Mouse (Mus musculus) CH12.LX (cell line): ENCODE data around the gene Llcfc1. TPM values are rescaled to one million over a fixed set of nuclear protein-coding genes. Genes with fewer than 3 reads are reported as not detected.

Experiments used
- DNase-seq: peaks from one replicate; pipeline ENCODE4 v3.0.0-alpha.2; 2013; ENCODE audit errors: extremely low read depth
- H3K27ac ChIP-seq: 2 replicates; pipeline ENCODE4 v1.5.1; 2012; ENCODE audit warnings: low read depth, mild to moderate bottlenecking, control low read depth, moderate library complexity; ENCODE audit not compliant: insufficient read depth
- H3K27me3 ChIP-seq: replicated peaks from 2 replicates; pipeline ENCODE3; 2012; ENCODE audit warnings: inconsistent platforms
- H3K36me3 ChIP-seq, 2 experiments: replicated peaks in 1 of 2; 2 replicates each; pipeline versions ENCODE3 to v1.6.1; 2012; ENCODE audit warnings: inconsistent platforms in 1 of 2, low read length in 1 of 2, mild to moderate bottlenecking in 1 of 2, mixed read lengths in 1 of 2, moderate library complexity in 1 of 2; ENCODE audit not compliant: control insufficient read depth in 1 of 2, insufficient read depth in 1 of 2
- H3K4me1 ChIP-seq, 2 experiments: 2 replicates each; pipeline ENCODE4 v1.6.1; 2012; ENCODE audit warnings: inconsistent platforms in 1 of 2, moderate library complexity in 1 of 2; ENCODE audit not compliant: insufficient read depth in 2 of 2, control insufficient read depth in 1 of 2
- H3K4me2 ChIP-seq: 2 replicates; pipeline ENCODE4 v1.6.1; 2012; ENCODE audit warnings: low read depth, mild to moderate bottlenecking, control low read depth; ENCODE audit not compliant: poor library complexity, insufficient read depth, severe bottlenecking
- H3K4me3 ChIP-seq, 3 experiments: fragments of 150-350 bp in 1 of 3; sonication (generic) in 1 of 3; replicated peaks in 1 of 3; 2 replicates each; pipeline versions ENCODE3 to v1.5.1; 2011 to 2012; ENCODE audit warnings: low read depth in 2 of 3, low read length in 2 of 3, mild to moderate bottlenecking in 2 of 3, moderate library complexity in 2 of 3, control low read depth in 1 of 3, improper control_type of control experiment in 1 of 3, inconsistent platforms in 1 of 3, mixed read lengths in 1 of 3; ENCODE audit not compliant: poor library complexity in 1 of 3
- H3K79me2 ChIP-seq: replicated peaks from 2 replicates; pipeline ENCODE4 v1.6.1; 2012; ENCODE audit warnings: mild to moderate bottlenecking, moderate library complexity; ENCODE audit not compliant: control insufficient read depth, poor library complexity, insufficient read depth, severe bottlenecking; ENCODE audit errors: extremely low read depth
- H3K9ac ChIP-seq: 2 replicates; pipeline ENCODE4 v1.6.1; 2012; ENCODE audit warnings: low read depth, mild to moderate bottlenecking, control low read depth, moderate library complexity; ENCODE audit not compliant: insufficient read depth
- H3K9me3 ChIP-seq: replicated peaks from 2 replicates; pipeline ENCODE3; 2012; ENCODE audit warnings: low read length, inconsistent platforms, mixed read lengths
- BHLHE40 ChIP-seq: IDR thresholded peaks from 2 replicates; pipeline ENCODE4 v1.6.1; 2011; ENCODE audit warnings: mild to moderate bottlenecking, low read depth, low read length, improper control_type of control experiment
- CHD2 ChIP-seq: IDR thresholded peaks from 2 replicates; pipeline ENCODE4 v1.6.1; 2011; ENCODE audit warnings: low read length, improper control_type of control experiment
- CTCF ChIP-seq, 2 experiments: IDR thresholded peaks in 1 of 2; conservative IDR thresholded peaks in 1 of 2; 2 replicates each; pipeline ENCODE4 v1.5.1; 2011 to 2012; ENCODE audit warnings: low read depth in 2 of 2, low read length in 2 of 2, improper control_type of control experiment in 1 of 2, inconsistent platforms in 1 of 2, mild to moderate bottlenecking in 1 of 2, moderate library complexity in 1 of 2
- ELF1 ChIP-seq: IDR thresholded peaks from 2 replicates; pipeline ENCODE4 v1.6.1; 2014; ENCODE audit warnings: low read depth, mild to moderate bottlenecking, inconsistent platforms, low read length, improper control_type of control experiment
- ETS1 ChIP-seq: conservative IDR thresholded peaks from 2 replicates; pipeline ENCODE4 v1.6.1; 2012; ENCODE audit warnings: low read depth, mild to moderate bottlenecking, inconsistent platforms, low read length, improper control_type of control experiment, moderate library complexity
- HCFC1 ChIP-seq: IDR thresholded peaks from 2 replicates; pipeline ENCODE4 v1.6.1; 2012; ENCODE audit warnings: low read depth, mild to moderate bottlenecking, inconsistent platforms, low read length, improper control_type of control experiment
- IRF4 ChIP-seq: IDR thresholded peaks from 2 replicates; pipeline ENCODE4 v1.6.1; 2014; ENCODE audit warnings: low read depth, mild to moderate bottlenecking, inconsistent platforms, low read length, improper control_type of control experiment
- KAT2A ChIP-seq: IDR thresholded peaks from 2 replicates; pipeline ENCODE4 v1.6.1; 2012; ENCODE audit warnings: low read length, improper control_type of control experiment, inconsistent platforms; ENCODE audit not compliant: insufficient replicate concordance
- MAZ ChIP-seq: IDR thresholded peaks from 2 replicates; pipeline ENCODE4 v1.6.1; 2012; ENCODE audit warnings: low read depth, mild to moderate bottlenecking, inconsistent platforms, low read length, improper control_type of control experiment, moderate library complexity
- MEF2A ChIP-seq: IDR thresholded peaks from 2 replicates; pipeline ENCODE4 v1.6.1; 2014; ENCODE audit warnings: low read depth, mild to moderate bottlenecking, inconsistent platforms, low read length, improper control_type of control experiment, borderline replicate concordance
- POLR2A ChIP-seq: IDR thresholded peaks from 2 replicates; pipeline ENCODE4 v1.6.1; 2011; ENCODE audit warnings: low read depth, mild to moderate bottlenecking, improper control_type of control experiment, low read length
- RAD21 ChIP-seq: IDR thresholded peaks from 2 replicates; pipeline ENCODE4 v1.6.1; 2011; ENCODE audit warnings: low read depth, mild to moderate bottlenecking, low read length, improper control_type of control experiment, moderate library complexity
- SIN3A ChIP-seq: IDR thresholded peaks from 2 replicates; pipeline ENCODE4 v1.6.1; 2012; ENCODE audit warnings: low read length, improper control_type of control experiment, inconsistent platforms
- TBP ChIP-seq: conservative IDR thresholded peaks from 2 replicates; pipeline ENCODE4 v1.6.1; 2011; ENCODE audit warnings: low read depth, low read length, improper control_type of control experiment
- UBTF ChIP-seq: IDR thresholded peaks from 2 replicates; pipeline ENCODE4 v1.6.1; 2012; ENCODE audit warnings: low read depth, mild to moderate bottlenecking, inconsistent platforms, low read length, improper control_type of control experiment, moderate library complexity
- USF1 ChIP-seq: IDR thresholded peaks from 2 replicates; pipeline ENCODE4 v1.6.1; 2014; ENCODE audit warnings: low read depth, mild to moderate bottlenecking, inconsistent platforms, low read length, improper control_type of control experiment
- USF2 ChIP-seq: conservative IDR thresholded peaks from 2 replicates; pipeline ENCODE4 v1.6.1; 2011; ENCODE audit warnings: low read depth, low read length, improper control_type of control experiment
- ZMIZ1 ChIP-seq: IDR thresholded peaks from 2 replicates; pipeline ENCODE4 v1.6.1; 2012; ENCODE audit warnings: low read depth, mild to moderate bottlenecking, inconsistent platforms, low read length, improper control_type of control experiment
- dilution Hi-C: fragments of 300-500 bp; cut with MboI; formaldehyde crosslinking; loops from 2 replicates; pipeline ENCODE4 v1.14.3; 2020; ENCODE audit warnings: low sequenced_read_pairs; ENCODE audit not compliant: extremely low pct_unique_long_range_greater_than_20kb, extremely low pct_ligation_motif_present
- in situ Hi-C: fragments of 300-500 bp; cut with MboI; formaldehyde crosslinking; loops from 3 replicates; pipeline ENCODE4 v1.14.3; 2019; ENCODE audit warnings: low sequenced_read_pairs, low pct_ligation_motif_present, low pct_unique_long_range_greater_than_20kb, mixed read lengths
- polyA plus RNA-seq: library from polyadenylated mRNA; unstranded; fragments of >175 nt; gene quantifications from 2 replicates; pipeline ENCODE4 v1.2.1, GENCODE M21; 2012; ENCODE audit warnings: low read depth; ENCODE audit not compliant: insufficient read length
- total RNA-seq, 2 experiments: library from RNA; depleted of rRNA; stranded (reverse); fragments of 300-350 nt in 1 of 2; fragments of >200 nt in 1 of 2; gene quantifications; 2 replicates each; pipeline ENCODE4 v1.2.3; 2012 to 2014

Llcfc1 gene
- total and polyA plus RNA-seq, 3 experiments, result not detected

GRCm38 (mm10) chr6:41676530-41676929 lies 7.7 kb upstream of the Llcfc1 start:
- no peak overlapping the region for H3K4me2 ChIP-seq
- no peak overlapping the region for H3K9ac ChIP-seq
- no peak for TF ChIP-seq USF1
- TF ChIP-seq BHLHE40, result no peak
- no peak for TF ChIP-seq IRF4
- no peak for TF ChIP-seq ETS1
- no peak for TF ChIP-seq UBTF
- no peak for TF ChIP-seq MEF2A
- TF ChIP-seq POLR2A, result no peak
- H3K4me3 ChIP-seq, result no peak overlapping the region
- no peaks in the 10 kb centered on the region for H3K4me1 ChIP-seq
- DNase-seq, result no peak
- no peak overlapping the region for H3K27ac ChIP-seq
- no peaks in the 10 kb centered on the region for H3K36me3 ChIP-seq
- in situ Hi-C loops, result no loop called here
- H3K27me3 ChIP-seq, result no peaks in the 10 kb centered on the region
- no peaks in the 10 kb centered on the region for H3K9me3 ChIP-seq
- H3K79me2 ChIP-seq, result no peaks in the 10 kb centered on the region
- dilution Hi-C loops, result no loop called here

- no peaks in the 10 kb centered on the region for H3K36me3 ChIP-seq
- no peak within 1 kb of the TSS for H3K9ac ChIP-seq
- DNase-seq, result no peak
- no peak within 1 kb of the TSS for H3K4me3 ChIP-seq
- in situ Hi-C loops, result no loop called here
- dilution Hi-C loops, result no loop called here
- H3K9me3 ChIP-seq, result no peaks in the 10 kb centered on the region
- no peaks in the 10 kb centered on the region for H3K4me1 ChIP-seq
- TF ChIP-seq CHD2, result no peak
- TF ChIP-seq ELF1, result no peak
- no peak for TF ChIP-seq IRF4
- no peak for TF ChIP-seq CTCF (conservative IDR thresholded peaks at IDR 0.05 in 1 of 2, IDR thresholded peaks at IDR 0.05 in 1 of 2; ENCODE audit: low read depth in 2 of 2, low read length in 2 of 2)
- TF ChIP-seq RAD21, result no peak
- no peak for TF ChIP-seq TBP
- no peak for TF ChIP-seq ZMIZ1
- no peak for TF ChIP-seq UBTF
- TF ChIP-seq USF2, result no peak
- TF ChIP-seq HCFC1, result no peak
- TF ChIP-seq ETS1, result no peak
- no peak for TF ChIP-seq SIN3A
- TF ChIP-seq MAZ, result no peak
- no peak for TF ChIP-seq KAT2A
- H3K27ac ChIP-seq, result no peak within 1 kb of the TSS
- H3K79me2 ChIP-seq, result no peaks in the 10 kb centered on the region
- no peak within 1 kb of the TSS for H3K4me2 ChIP-seq
- H3K27me3 ChIP-seq, result no peaks in the 10 kb centered on the region
Observed at GRCm38 (mm10) chr6:41680669-41681068, 3.6 kb upstream of the Llcfc1 start, which contains the start of gene Trpv5. Gene Trpv5 (minus strand): TSS chr6:41680769.
